Mouse (Mus musculus) midbrain, postnatal 0 days (tissue): Measurements from ENCODE around the gene A730071L15Rik. TPM values are rescaled to one million over a fixed set of nuclear protein-coding genes. Genes with fewer than 3 reads are reported as not detected.

Experiments used
- ATAC-seq: fragments of 200-750 bp; cut with Nextera tagmentation; 2 replicates; pipeline ENCODE4 v1.8.0; 2017; ENCODE audit warnings: moderate number of reproducible peaks, mild to moderate bottlenecking, moderate TSS enrichment, moderate library complexity; ENCODE audit not compliant: low FRiP score
- DNase-seq: peaks from one replicate; pipeline ENCODE4 v3.0.0-alpha.2; 2015; ENCODE audit warnings: low spot score
- H3K27ac ChIP-seq: fragments of 300-500 bp; sonication (generic); 2 replicates; pipeline ENCODE4 v1.5.1; 2014; ENCODE audit warnings: low read depth, mild to moderate bottlenecking, low read length, mixed read lengths
- H3K27me3 ChIP-seq: fragments of 300-500 bp; sonication (generic); 2 replicates; pipeline ENCODE4 v1.6.1; 2014; ENCODE audit warnings: low read length, control low read depth, mixed read lengths; ENCODE audit not compliant: insufficient read depth
- H3K36me3 ChIP-seq: fragments of 300-500 bp; sonication (generic); 2 replicates; pipeline ENCODE4 v1.6.1; 2014; ENCODE audit warnings: low read length, control low read depth, mixed read lengths; ENCODE audit not compliant: insufficient read depth
- H3K4me1 ChIP-seq: fragments of 300-500 bp; sonication (generic); 2 replicates; pipeline ENCODE4 v1.6.1; 2014; ENCODE audit warnings: mild to moderate bottlenecking, control low read depth, antibody characterized with exemption, low read length, mixed read lengths; ENCODE audit not compliant: insufficient read depth
- H3K4me2 ChIP-seq: fragments of 300-500 bp; sonication (generic); 2 replicates; pipeline ENCODE4 v1.6.1; 2014; ENCODE audit warnings: low read depth, mild to moderate bottlenecking, low read length, mixed read lengths; ENCODE audit not compliant: poor library complexity, severe bottlenecking
- H3K4me3 ChIP-seq: fragments of 300-500 bp; sonication (generic); 2 replicates; pipeline ENCODE4 v1.5.1; 2014; ENCODE audit warnings: low read depth, mild to moderate bottlenecking, low read length, moderate library complexity
- H3K9ac ChIP-seq: fragments of 300-500 bp; sonication (generic); replicated peaks from 2 replicates; pipeline ENCODE4 v1.6.1; 2014; ENCODE audit warnings: mild to moderate bottlenecking, low read length, moderate library complexity, mixed read lengths; ENCODE audit not compliant: poor library complexity, severe bottlenecking
- H3K9me3 ChIP-seq: fragments of 300-500 bp; sonication (generic); 2 replicates; pipeline ENCODE4 v1.6.1; 2016; ENCODE audit warnings: low read length, control low read depth
- CTCF ChIP-seq: IDR thresholded peaks from 2 replicates; pipeline ENCODE4 v1.5.1; 2016; ENCODE audit warnings: antibody characterized with exemption, mild to moderate bottlenecking
- WGBS: fragments of 180-500 bp; shearing (Covaris S2); extraction: QIAGEN DNeasy Blood & Tissue Kit; methylation state at CpG from one replicate; pipeline ENCODE4 v1.1.7; 2014; 5-methylcytosine and 5-hydroxymethylcytosine counted together
- polyA plus RNA-seq: library from polyadenylated mRNA; unstranded; fragments of >200 nt; fragmentation: Nextera tagmentation; extraction: Ambion mirVana; gene quantifications from 2 replicates; pipeline ENCODE4 v1.2.1, GENCODE M21; 2015
- total RNA-seq: library from RNA; depleted of rRNA; stranded (reverse); fragments of >200 nt; gene quantifications from 2 replicates; pipeline ENCODE4 v1.2.3, GENCODE M21; 2014; rRNA removed

A730071L15Rik gene
- total RNA-seq (0.11 and 0.42 TPM in 2 replicates), polyA plus RNA-seq (0.23 and 0.33 TPM in 2 replicates)

DNA sequence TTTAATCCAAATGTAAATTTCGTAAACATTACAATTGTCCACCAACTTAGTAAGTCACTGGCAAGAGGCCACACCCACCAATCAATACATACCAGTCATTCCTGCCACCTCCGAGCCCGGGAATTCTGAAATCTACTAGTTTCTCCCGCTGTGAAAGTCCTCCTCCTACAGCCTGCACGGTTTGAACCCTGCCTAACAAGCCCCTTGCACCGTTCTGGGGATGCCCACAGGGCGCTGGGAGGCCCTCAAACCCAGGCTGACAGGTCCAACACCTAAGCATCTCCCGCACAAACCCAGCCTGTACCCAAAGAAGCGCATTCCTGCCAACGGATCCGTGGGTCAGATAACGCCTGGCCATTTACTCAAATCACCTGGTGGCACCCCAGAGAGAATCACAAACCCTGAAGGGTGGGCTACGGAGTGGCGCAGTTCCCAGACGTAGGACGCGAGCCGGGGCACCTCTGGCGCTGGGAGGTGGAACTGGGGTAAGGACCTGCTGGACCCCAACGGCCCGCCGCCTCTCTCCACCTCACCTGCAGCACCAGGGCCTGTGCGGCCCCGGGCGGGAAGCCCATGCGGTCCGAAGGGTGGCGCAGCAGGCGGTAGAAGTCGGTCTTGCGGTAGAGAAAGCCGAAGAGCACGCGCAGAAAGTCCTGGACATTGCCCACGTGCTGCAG, at the start of gene A730071L15Rik:
Gene A730071L15Rik (plus strand): TSS at position 620 of the 677 bp plus-strand sequence.
- peak; percentile 30; the same call in 1 of the 2 replicates for TF ChIP-seq CTCF
- H3K36me3 ChIP-seq, result no peaks in the 10 kb centered on the region
- peak within 1 kb of the TSS; percentile 90 for H3K27ac ChIP-seq
- H3K4me3 ChIP-seq, result peak within 1 kb of the TSS; percentile 95
- ATAC-seq (peak; percentile 59), DNase-seq (peak; percentile 8)
- 0 out of 2 replicates have a peak, but pooled peaks cover 8% of the 10 kb centered on the region for H3K4me1 ChIP-seq
- no peaks in the 10 kb centered on the region for H3K9me3 ChIP-seq
- peak within 1 kb of the TSS; percentile 90 for H3K9ac ChIP-seq
- peak within 1 kb of the TSS; percentile 73 for H3K4me2 ChIP-seq
- 2% methylated on average over 32 of the region's 35 CpGs for WGBS
- H3K27me3 ChIP-seq, result no peaks in the 10 kb centered on the region; the same call in 1 of the 2 replicates

DNA sequence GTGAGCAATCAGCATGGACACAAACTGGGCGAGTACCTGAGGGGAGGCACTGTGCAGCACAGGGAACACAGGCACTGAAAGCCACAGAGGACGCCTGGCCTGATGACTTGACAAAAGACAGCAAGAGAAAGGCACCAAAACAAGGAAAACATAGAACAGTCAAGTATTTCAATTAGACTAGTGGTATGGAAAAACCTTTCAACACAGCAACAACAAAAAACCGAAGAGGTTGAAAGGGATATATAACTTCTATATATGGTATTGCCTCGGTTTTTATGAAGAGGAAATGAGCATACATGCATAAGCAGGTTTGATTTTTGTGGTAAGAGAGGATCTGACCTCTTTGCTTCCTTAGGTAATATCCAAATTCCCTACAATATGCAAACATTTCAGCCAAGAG, 47.0 kb upstream of the A730071L15Rik start:
- WGBS, result 91% methylated on average over 4 of the region's 4 CpGs
- Histone ChIP-seq H3K4me1 (no peaks in the 10 kb centered on the region), H3K9me3 (no peaks in the 10 kb centered on the region), H3K27me3 (no peaks in the 10 kb centered on the region), H3K4me2 (no peak overlapping the region), H3K36me3 (0 out of 2 replicates have a peak, but pooled peaks cover 8% of the 10 kb centered on the region), H3K9ac (no peak overlapping the region), H3K4me3 (no peak overlapping the region), H3K27ac (no peak overlapping the region)
- DNase-seq (no peak), ATAC-seq (no peak)
- no peak for TF ChIP-seq CTCF

DNA sequence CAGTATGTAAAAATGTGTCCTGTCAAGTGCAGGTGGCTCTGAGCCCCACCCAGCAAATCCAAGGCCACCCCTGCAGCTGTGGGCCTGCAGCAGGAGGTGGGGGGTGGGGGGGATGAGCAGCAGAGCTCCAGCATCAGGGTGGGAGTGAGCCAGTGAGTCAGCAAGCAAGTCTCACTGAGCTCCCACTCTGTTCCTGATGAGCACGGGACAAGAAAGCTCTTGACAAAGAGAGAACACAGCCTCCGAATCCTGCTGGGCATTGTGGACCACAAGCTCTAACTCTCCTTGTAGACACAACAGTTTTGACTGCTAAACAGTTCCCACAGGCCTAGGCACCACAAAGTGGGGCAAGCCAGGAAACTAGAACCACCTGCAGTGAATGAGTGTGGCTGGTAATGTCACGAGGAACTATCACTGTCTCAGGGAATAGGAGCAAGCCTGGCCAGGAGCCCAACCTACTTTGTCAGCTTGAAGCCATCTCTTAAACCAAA, 45.6 kb upstream of the A730071L15Rik start:
- 0 out of 2 replicates have a peak, but pooled peaks cover 3% of the 10 kb centered on the region for H3K36me3 ChIP-seq
- no peak overlapping the region for H3K27ac ChIP-seq
- ATAC-seq (no peak), DNase-seq (no peak)
- H3K27me3 ChIP-seq, result no peaks in the 10 kb centered on the region
- no peaks in the 10 kb centered on the region for H3K4me1 ChIP-seq
- H3K4me3 ChIP-seq, result no peak overlapping the region
- no peak overlapping the region for H3K9ac ChIP-seq
- H3K9me3 ChIP-seq, result no peaks in the 10 kb centered on the region
- WGBS, result 54% methylated on average over 3 of the region's 3 CpGs
- no peak overlapping the region for H3K4me2 ChIP-seq
- no peak for TF ChIP-seq CTCF

DNA sequence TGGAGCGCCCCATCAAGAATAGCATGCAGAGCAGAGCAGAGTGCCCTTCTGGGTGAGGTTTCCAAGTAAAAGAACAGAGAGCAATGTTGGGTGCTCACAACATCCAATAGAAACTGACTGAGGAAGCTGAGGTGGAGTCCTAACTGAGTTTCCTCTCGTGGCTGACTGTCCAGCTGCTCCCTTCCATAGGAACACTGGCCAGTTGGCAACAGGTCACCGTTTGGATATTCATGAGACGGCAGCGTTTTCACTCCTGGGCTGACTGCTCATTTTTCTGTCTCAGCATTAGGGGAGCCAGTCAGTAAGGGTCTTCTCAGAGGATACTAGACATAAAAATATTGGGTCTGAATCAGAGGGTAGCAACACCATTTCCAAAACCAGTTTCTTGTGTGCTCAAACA, 43.2 kb upstream of the A730071L15Rik start:
- Histone ChIP-seq H3K9me3 (no peaks in the 10 kb centered on the region), H3K36me3 (no peaks in the 10 kb centered on the region), H3K4me3 (no peak overlapping the region), H3K27me3 (no peaks in the 10 kb centered on the region), H3K4me1 (no peaks in the 10 kb centered on the region), H3K27ac (no peak overlapping the region), H3K9ac (no peak overlapping the region), H3K4me2 (no peak overlapping the region)
- 59% methylated on average over 5 of the region's 5 CpGs for WGBS
- ATAC-seq (no peak), DNase-seq (peak; percentile 20)
- no peak for TF ChIP-seq CTCF

DNA sequence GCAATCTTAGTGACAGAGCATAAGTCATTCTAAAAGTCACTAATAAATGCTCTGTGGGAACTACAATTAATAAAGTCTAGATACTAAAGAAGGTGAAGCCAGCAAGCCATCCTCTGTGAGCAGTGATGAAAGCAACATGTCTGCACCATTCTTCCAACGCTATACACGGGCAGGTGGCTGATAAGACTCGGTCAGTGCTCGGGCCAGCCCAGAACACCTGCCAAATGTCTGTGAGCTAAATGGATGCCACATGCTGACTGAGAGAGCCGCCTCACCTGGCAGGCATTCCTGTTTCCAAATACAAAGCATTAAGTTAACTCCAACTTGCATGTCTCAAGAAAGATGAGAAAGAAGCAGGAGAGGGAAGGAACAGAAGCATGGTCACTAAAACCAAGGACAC, 42.7 kb upstream of the A730071L15Rik start:
- DNase-seq (peak; percentile 24), ATAC-seq (no peak)
- Histone ChIP-seq H3K27ac (no peak overlapping the region), H3K4me3 (no peak overlapping the region), H3K27me3 (no peaks in the 10 kb centered on the region), H3K9ac (no peak overlapping the region), H3K9me3 (no peaks in the 10 kb centered on the region), H3K4me1 (0 out of 2 replicates have a peak, but pooled peaks cover 2% of the 10 kb centered on the region), H3K4me2 (no peak overlapping the region), H3K36me3 (no peaks in the 10 kb centered on the region)
- TF ChIP-seq CTCF, result no peak
- WGBS, result 85% methylated on average over 5 of the region's 5 CpGs

DNA sequence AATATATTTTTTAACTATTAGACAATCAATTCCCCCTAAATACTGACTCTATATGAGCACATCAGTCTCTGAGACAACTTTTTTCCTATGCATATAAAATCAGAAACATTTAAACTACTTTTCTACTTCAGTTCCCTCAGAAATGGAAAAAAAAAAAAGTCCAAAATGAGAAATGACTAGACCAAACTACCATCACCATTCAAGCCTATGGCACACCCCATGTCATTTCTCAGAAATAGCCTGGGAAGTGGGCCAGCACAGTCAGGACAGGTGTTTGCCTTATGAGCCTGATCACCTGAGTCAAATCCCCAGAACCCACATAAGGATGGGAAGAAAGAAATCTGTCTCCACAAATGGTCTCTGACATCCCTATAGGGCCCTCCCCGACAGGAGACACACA, 41.3 kb upstream of the A730071L15Rik start:
- no peak overlapping the region for H3K4me2 ChIP-seq
- no peak for TF ChIP-seq CTCF
- H3K27me3 ChIP-seq, result no peaks in the 10 kb centered on the region
- DNase-seq, result no peak
- WGBS, result 96% methylated on average over 1 of the region's 1 CpGs
- 0 out of 2 replicates have a peak, but pooled peaks cover 2% of the 10 kb centered on the region for H3K4me1 ChIP-seq
- ATAC-seq, result no peak
- no peak overlapping the region for H3K9ac ChIP-seq
- H3K27ac ChIP-seq, result no peak overlapping the region
- H3K36me3 ChIP-seq, result no peaks in the 10 kb centered on the region
- no peaks in the 10 kb centered on the region for H3K9me3 ChIP-seq
- no peak overlapping the region for H3K4me3 ChIP-seq
